Mouse (Mus musculus): ENCODE results near the gene Trim71. TPM values are rescaled to one million over a fixed set of nuclear protein-coding genes. Genes with fewer than 3 reads are reported as not detected.

Gene Trim71
- polyA plus RNA-seq, 1 experiment from 2014 or later, result 3.8 TPM

- H3K36me3 ChIP-seq, result peaks cover 19% of the 10 kb centered on the region
- DNase-seq (ENCODE audit: low spot score), result no peak
- no peaks in the 10 kb centered on the region for H3K27me3 ChIP-seq (ENCODE audit: insufficient read depth, poor library complexity, severe bottlenecking)
- H3K4me1 ChIP-seq (replicated peaks), result peaks cover 94% of the 10 kb centered on the region
- peak overlapping the region; percentile 81 for H3K27ac ChIP-seq
- 13% methylated on average over 6 of the region's 6 CpGs for WGBS
- 0 out of 2 replicates have a peak, but pooled peaks cover 3% of the 10 kb centered on the region for H3K9me3 ChIP-seq
- no peak overlapping the region for H3K4me3 ChIP-seq
These were observed 14.1 kb downstream of the Trim71 start for GRCm38 (mm10) chr9:114550033-114550432.

GRCm38 (mm10) chr9:114549117-114549516, 15.1 kb downstream of the Trim71 start:
- 7% methylated on average over 5 of the region's 5 CpGs for WGBS
- peak; percentile 68 for DNase-seq (ENCODE audit: low spot score)
- Histone ChIP-seq H3K36me3 (peaks cover 14% of the 10 kb centered on the region), H3K4me1 (replicated peaks) (peaks cover 94% of the 10 kb centered on the region), H3K27me3 (ENCODE audit: insufficient read depth, poor library complexity, severe bottlenecking) (no peaks in the 10 kb centered on the region), H3K4me3 (peak overlapping the region; percentile 31), H3K9me3 (0 out of 2 replicates have a peak, but pooled peaks cover 3% of the 10 kb centered on the region), H3K27ac (peak overlapping the region; percentile 81)

- DNase-seq (ENCODE audit: low spot score), result no peak
- peak overlapping the region; percentile 31 for H3K4me3 ChIP-seq
- peaks cover 14% of the 10 kb centered on the region for H3K36me3 ChIP-seq
- 12% methylated on average over 4 of the region's 4 CpGs for WGBS
- H3K27ac ChIP-seq, result peak overlapping the region; percentile 81
- H3K4me1 ChIP-seq (replicated peaks), result peaks cover 94% of the 10 kb centered on the region
- H3K27me3 ChIP-seq (ENCODE audit: insufficient read depth, poor library complexity, severe bottlenecking), result no peaks in the 10 kb centered on the region
- 0 out of 2 replicates have a peak, but pooled peaks cover 3% of the 10 kb centered on the region for H3K9me3 ChIP-seq
These were observed 15.7 kb downstream of the Trim71 start for GRCm38 (mm10) chr9:114548496-114548895.

- H3K27ac ChIP-seq, result peak overlapping the region; percentile 81
- 26% methylated on average over 6 of the region's 6 CpGs for WGBS
- 0 out of 2 replicates have a peak, but pooled peaks cover 3% of the 10 kb centered on the region for H3K9me3 ChIP-seq
- H3K36me3 ChIP-seq, result peaks cover 14% of the 10 kb centered on the region
- H3K4me3 ChIP-seq, result no peak overlapping the region
- DNase-seq (ENCODE audit: low spot score), result no peak
- H3K27me3 ChIP-seq (ENCODE audit: insufficient read depth, poor library complexity, severe bottlenecking), result no peaks in the 10 kb centered on the region
- H3K4me1 ChIP-seq (replicated peaks), result peaks cover 94% of the 10 kb centered on the region
These were observed 16.5 kb downstream of the Trim71 start for GRCm38 (mm10) chr9:114547643-114548077.

- H3K27me3 ChIP-seq (ENCODE audit: insufficient read depth, poor library complexity, severe bottlenecking), result no peaks in the 10 kb centered on the region
- H3K4me1 ChIP-seq (replicated peaks), result peaks cover 92% of the 10 kb centered on the region
- WGBS, result 67% methylated on average over 12 of the region's 12 CpGs
- H3K27ac ChIP-seq, result peak overlapping the region; percentile 81; the same call in 1 of the 2 replicates
- no peak for DNase-seq (ENCODE audit: low spot score)
- H3K36me3 ChIP-seq, result peaks cover 6% of the 10 kb centered on the region
- H3K9me3 ChIP-seq, result no peaks in the 10 kb centered on the region
- H3K4me3 ChIP-seq, result no peak overlapping the region
These were observed 17.4 kb downstream of the Trim71 start for GRCm38 (mm10) chr9:114546765-114547164.

- DNase-seq (ENCODE audit: low spot score), result no peak
- Histone ChIP-seq H3K4me3 (no peak overlapping the region), H3K27ac (peak overlapping the region; percentile 73), H3K4me1 (replicated peaks) (peaks cover 94% of the 10 kb centered on the region), H3K36me3 (peaks cover 4% of the 10 kb centered on the region; the same call in 1 of the 2 replicates), H3K27me3 (ENCODE audit: insufficient read depth, poor library complexity, severe bottlenecking) (no peaks in the 10 kb centered on the region), H3K9me3 (no peaks in the 10 kb centered on the region)
- WGBS, result 56% methylated on average over 9 of the region's 9 CpGs
These were observed 19.3 kb downstream of the Trim71 start for GRCm38 (mm10) chr9:114544754-114545393.

GRCm38 (mm10) chr9:114543882-114544753, 20.1 kb downstream of the Trim71 start:
- Histone ChIP-seq H3K27me3 (ENCODE audit: insufficient read depth, poor library complexity, severe bottlenecking) (no peaks in the 10 kb centered on the region), H3K4me3 (no peak overlapping the region), H3K9me3 (no peaks in the 10 kb centered on the region), H3K4me1 (replicated peaks) (peaks cover 92% of the 10 kb centered on the region), H3K27ac (peak overlapping the region; percentile 73), H3K36me3 (peaks cover 4% of the 10 kb centered on the region; the same call in 1 of the 2 replicates)
- WGBS, result 72% methylated on average over 17 of the region's 17 CpGs
- no peak for DNase-seq (ENCODE audit: low spot score)

- peaks cover 92% of the 10 kb centered on the region for H3K4me1 ChIP-seq (replicated peaks)
- 15% methylated on average over 1 of the region's 1 CpGs for WGBS
- H3K36me3 ChIP-seq, result peaks cover 4% of the 10 kb centered on the region; the same call in 1 of the 2 replicates
- peak overlapping the region; percentile 70 for H3K27ac ChIP-seq
- H3K27me3 ChIP-seq (ENCODE audit: insufficient read depth, poor library complexity, severe bottlenecking), result no peaks in the 10 kb centered on the region
- no peaks in the 10 kb centered on the region for H3K9me3 ChIP-seq
- no peak for DNase-seq (ENCODE audit: low spot score)
- no peak overlapping the region for H3K4me3 ChIP-seq
These were observed 22.9 kb downstream of the Trim71 start for GRCm38 (mm10) chr9:114541279-114541741.

GRCm38 (mm10) chr9:114538996-114539563, 25.1 kb downstream of the Trim71 start:
- DNase-seq (ENCODE audit: low spot score), result no peak
- H3K27ac ChIP-seq, result peak overlapping the region; percentile 41; the same call in 1 of the 2 replicates
- 74% methylated on average over 7 of the region's 7 CpGs for WGBS
- no peaks in the 10 kb centered on the region for H3K9me3 ChIP-seq
- no peak overlapping the region for H3K4me3 ChIP-seq
- peaks cover 4% of the 10 kb centered on the region; the same call in 1 of the 2 replicates for H3K36me3 ChIP-seq
- H3K27me3 ChIP-seq (ENCODE audit: insufficient read depth, poor library complexity, severe bottlenecking), result no peaks in the 10 kb centered on the region
- peaks cover 91% of the 10 kb centered on the region for H3K4me1 ChIP-seq (replicated peaks)

- Histone ChIP-seq H3K4me1 (replicated peaks) (peaks cover 93% of the 10 kb centered on the region), H3K27me3 (ENCODE audit: insufficient read depth, poor library complexity, severe bottlenecking) (no peaks in the 10 kb centered on the region), H3K4me3 (peak overlapping the region; percentile 32), H3K27ac (peak overlapping the region; percentile 91), H3K36me3 (peaks cover 4% of the 10 kb centered on the region; the same call in 1 of the 2 replicates), H3K9me3 (no peaks in the 10 kb centered on the region)
- WGBS, result 3% methylated on average over 2 of the region's 2 CpGs
- DNase-seq (ENCODE audit: low spot score), result peak; percentile 78
These were observed 27.5 kb downstream of the Trim71 start for GRCm38 (mm10) chr9:114536628-114537027.

- WGBS, result 76% methylated on average over 9 of the region's 9 CpGs
- Histone ChIP-seq H3K27ac (peak overlapping the region; percentile 71), H3K9me3 (no peaks in the 10 kb centered on the region), H3K27me3 (ENCODE audit: insufficient read depth, poor library complexity, severe bottlenecking) (no peaks in the 10 kb centered on the region), H3K4me1 (replicated peaks) (peaks cover 96% of the 10 kb centered on the region), H3K4me3 (no peak overlapping the region), H3K36me3 (no peaks in the 10 kb centered on the region)
- no peak for DNase-seq (ENCODE audit: low spot score)
These were observed 29.2 kb downstream of the Trim71 start for GRCm38 (mm10) chr9:114534747-114535517.

- Histone ChIP-seq H3K4me3 (no peak overlapping the region), H3K4me1 (replicated peaks) (peaks cover 93% of the 10 kb centered on the region), H3K27ac (peak overlapping the region; percentile 60; the same call in 1 of the 2 replicates), H3K9me3 (no peaks in the 10 kb centered on the region), H3K27me3 (ENCODE audit: insufficient read depth, poor library complexity, severe bottlenecking) (no peaks in the 10 kb centered on the region), H3K36me3 (no peaks in the 10 kb centered on the region)
- WGBS, result 80% methylated on average over 4 of the region's 4 CpGs
- DNase-seq (ENCODE audit: low spot score), result no peak
These were observed 30.3 kb downstream of the Trim71 start for GRCm38 (mm10) chr9:114533848-114534247.
